Mouse (Mus musculus) common myeloid progenitor, adult 5-6 weeks (primary cell): ENCODE data around the gene Magea1. TPM values are rescaled to one million over a fixed set of nuclear protein-coding genes. Genes with fewer than 3 reads are reported as not detected.
"Not testable (repeated sequence)": the region's sequence is repeated elsewhere in the genome, so short reads cannot be mapped to it uniquely, and the experiment has no call there.

ENCODE experiments used
- ATAC-seq: replicated peaks from 2 replicates; pipeline ENCODE4 v1.8.0; 2016; ENCODE audit warnings: low read depth, mild to moderate bottlenecking, moderate TSS enrichment, inconsistent platforms; ENCODE audit not compliant: poor library complexity, severe bottlenecking
- total RNA-seq: library from RNA; stranded (forward); fragments of 200-1000, 187-1606 nt; gene quantifications from 2 replicates; pipeline ENCODE4 v1.2.3, GENCODE M21; 2017

Gene Magea1
- total RNA-seq = not detected in 2 replicates

DNA sequence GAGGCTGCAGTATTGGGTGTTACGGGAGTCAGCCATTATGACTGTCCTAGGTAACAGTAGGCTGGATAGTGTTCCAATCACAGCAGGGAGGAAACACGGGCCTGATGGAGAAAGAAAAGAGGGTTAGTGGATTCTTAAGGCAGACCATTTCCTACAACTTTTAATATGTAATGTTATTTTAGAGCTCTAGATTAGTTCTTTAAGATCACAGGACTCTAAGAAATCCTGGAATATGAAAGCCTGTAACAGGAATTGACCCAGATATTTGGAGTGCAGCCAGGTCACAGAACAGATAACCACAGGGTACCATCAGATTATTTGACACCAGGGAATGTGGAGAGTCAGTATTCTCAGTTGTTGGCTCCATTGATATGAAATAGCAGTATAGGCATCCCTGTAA is at the start of gene Magea1:
Gene Magea1, minus strand, starts transcription at position 101 of the 400 bp plus-strand sequence.
- not testable (repeated sequence) for ATAC-seq

DNA sequence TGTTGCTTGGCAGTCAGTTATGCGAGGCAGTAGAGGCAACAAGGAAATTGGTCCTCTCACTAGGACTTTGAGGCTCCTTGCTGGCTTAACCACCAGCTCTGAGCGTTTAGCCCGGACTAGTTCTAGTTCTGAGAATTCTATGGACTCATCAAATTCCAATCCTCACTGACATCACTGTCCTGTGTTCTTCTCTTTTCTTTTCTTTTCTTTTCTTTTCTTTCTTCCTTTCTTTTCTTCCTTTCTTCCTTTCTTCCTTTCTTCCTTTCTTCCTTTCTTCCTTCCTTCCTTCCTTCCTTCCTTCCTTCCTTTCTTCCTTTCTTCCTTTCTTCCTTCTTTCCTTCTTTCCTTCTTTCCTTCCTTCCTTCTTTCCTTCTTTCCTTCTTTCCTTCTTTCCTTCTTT is 38.7 kb upstream of the Magea1 start, which contains the start of gene Cldn34b2:
Gene Cldn34b2, minus strand, starts transcription at position 101 of the 400 bp plus-strand sequence.
- ATAC-seq = not testable (repeated sequence)

DNA sequence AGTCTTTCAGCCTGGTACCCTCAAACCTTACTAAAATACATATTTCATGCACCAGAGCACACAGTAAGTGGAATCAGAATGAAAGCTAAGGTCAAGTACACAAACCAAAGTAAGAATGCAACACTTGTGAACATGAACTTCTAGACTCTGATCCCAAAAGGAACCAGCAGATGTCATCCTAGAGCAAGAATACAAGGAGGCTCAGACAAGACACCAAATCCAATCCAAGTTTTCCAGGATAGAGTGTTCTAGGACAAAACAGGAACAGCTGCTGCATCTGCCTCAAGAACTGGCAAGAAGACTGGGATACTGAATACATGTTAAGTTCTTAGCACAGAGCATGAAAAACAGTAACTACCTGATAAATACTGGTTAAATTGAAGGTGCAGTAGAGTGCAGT is 8.4 kb upstream of the Magea1 start:
- 0 out of 2 replicates have a peak, but pooled peaks have one; percentile 52 for ATAC-seq

DNA sequence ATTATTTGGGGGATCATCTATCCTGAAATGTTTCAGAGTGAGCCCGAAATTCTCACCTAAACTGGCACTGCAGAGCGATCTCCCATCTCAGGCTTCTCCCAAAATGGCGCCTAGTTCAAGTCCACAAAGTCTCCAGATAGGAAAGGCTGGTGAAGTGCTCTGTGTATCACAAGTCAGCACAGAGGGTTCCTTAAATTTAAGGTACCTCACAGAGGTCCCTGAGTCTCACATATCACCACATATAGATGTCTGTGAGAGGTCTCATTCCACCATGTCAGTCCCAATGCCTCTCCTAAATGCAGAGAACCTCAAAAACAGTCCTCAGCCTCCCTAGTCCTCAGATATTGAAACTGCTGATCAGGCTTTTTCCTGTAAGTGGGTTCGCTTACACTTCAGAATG is 4.0 kb upstream of the Magea1 start, which contains the start of gene Magea2:
Gene Magea2, minus strand, starts transcription at position 101 of the 400 bp plus-strand sequence.
- not testable (repeated sequence) for ATAC-seq

DNA sequence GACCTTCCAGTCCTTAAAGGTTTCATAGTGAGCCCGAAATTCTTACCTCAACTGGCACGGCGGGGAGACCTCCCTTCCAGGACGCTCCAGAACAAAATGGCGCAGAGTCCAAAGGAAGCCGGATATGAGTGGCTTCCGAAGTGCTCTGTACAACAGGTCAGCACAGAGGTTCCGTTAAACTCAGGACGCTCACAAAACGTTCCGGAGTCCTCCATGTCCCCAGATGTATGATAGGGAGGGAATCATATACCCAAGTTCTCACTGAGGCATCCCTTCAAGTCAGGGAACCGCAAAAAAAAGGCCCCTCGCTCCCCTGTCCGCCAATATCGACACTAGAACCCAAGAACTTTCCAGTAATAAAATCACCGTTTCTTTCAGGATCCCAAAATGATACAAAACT is 26.5 kb downstream of the Magea1 start, which contains the start of gene Magea5:
Gene Magea5, minus strand, starts transcription at position 101 of the 400 bp plus-strand sequence.
- ATAC-seq = not testable (repeated sequence)

Other genes with a start within 250 kb of the Magea1 start
- gene Cldn34b1, start 199.5 kb downstream of the Magea1 start, total RNA-seq = not detected in 2 replicates
- gene Magea6, start 153.8 kb downstream of the Magea1 start, total RNA-seq = not detected in 2 replicates
- not detected in 2 replicates for gene Magea3, start 140.3 kb downstream of the Magea1 start, total RNA-seq
- not detected in 2 replicates for gene Magea8, start 93.9 kb downstream of the Magea1 start, total RNA-seq
- gene Magea5, start 26.6 kb downstream of the Magea1 start, total RNA-seq = not detected in 2 replicates
- gene Magea2, start 3.9 kb upstream of the Magea1 start, total RNA-seq = not detected in 2 replicates
- gene Cldn34b2, start 38.6 kb upstream of the Magea1 start, total RNA-seq = not detected in 2 replicates
- gene Sat1, start 126.7 kb upstream of the Magea1 start, total RNA-seq = 91.7 and 99.2 TPM in 2 replicates
- gene Acot9, start 172.7 kb upstream of the Magea1 start, total RNA-seq = 29.0 and 47.8 TPM in 2 replicates